Mouse (Mus musculus) small intestine, adult 2 months (tissue): ENCODE results near the gene Sgms1.

ENCODE experiments used
- CTCF ChIP-seq: fragments of 200-500 bp; IDR thresholded peaks from 2 replicates; pipeline ENCODE4 v1.5.1; 2012; ENCODE audit warnings: low read depth, mild to moderate bottlenecking, control low read depth, inconsistent platforms, low read length, moderate library complexity, mixed read lengths; ENCODE audit not compliant: insufficient replicate concordance, insufficient read length; ENCODE audit errors: extremely low read depth
- POLR2A ChIP-seq: fragments of 200-500 bp; IDR thresholded peaks from 2 replicates; pipeline ENCODE4 v1.6.1; 2012; ENCODE audit warnings: low read depth, mild to moderate bottlenecking, control low read depth, inconsistent platforms, low read length, moderate library complexity

- TF ChIP-seq CTCF (no peak), POLR2A (no peak)
Observed at GRCm38 (mm10) chr19:32272475-32273260, 116.8 kb downstream of the Sgms1 start.
